Mouse (Mus musculus): ENCODE measurements around the gene AI597479.

The AI597479 gene

GRCm38 (mm10) chr1:43074791-43075190 is 23.7 kb upstream of the AI597479 start:
- H3K4me1 ChIP-seq (replicated peaks; ENCODE audit: low read depth, low read length): peaks cover 13% of the 10 kb centered on the region
- no peak for TF ChIP-seq POU5F1 (IDR thresholded peaks at IDR 0.05; ENCODE audit: borderline replicate concordance, low read length)
- TF ChIP-seq NANOG (IDR thresholded peaks at IDR 0.05; ENCODE audit: borderline replicate concordance, low read length): no peak
- TF ChIP-seq CTCF (conservative IDR thresholded peaks at IDR 0.05; ENCODE audit: low read length): no peak
- H3K9me3 ChIP-seq (ENCODE audit: low read length): no peaks in the 10 kb centered on the region
- no peaks in the 10 kb centered on the region for H3K27me3 ChIP-seq (ENCODE audit: insufficient read depth, low read length)
- H3K36me3 ChIP-seq (ENCODE audit: insufficient read depth, low read length): peaks cover 12% of the 10 kb centered on the region
- no peak overlapping the region for H3K4me3 ChIP-seq (replicated peaks; ENCODE audit: low read length)

GRCm38 (mm10) chr1:43078124-43078523 is 20.4 kb upstream of the AI597479 start:
- TF ChIP-seq NANOG (IDR thresholded peaks at IDR 0.05; ENCODE audit: borderline replicate concordance, low read length): no peak
- TF ChIP-seq CTCF (conservative IDR thresholded peaks at IDR 0.05; ENCODE audit: low read length): no peak
- no peak for TF ChIP-seq POU5F1 (IDR thresholded peaks at IDR 0.05; ENCODE audit: borderline replicate concordance, low read length)
- Histone ChIP-seq H3K9me3 (ENCODE audit: low read length) (no peaks in the 10 kb centered on the region), H3K4me1 (replicated peaks; ENCODE audit: low read depth, low read length) (no peaks in the 10 kb centered on the region), H3K27me3 (ENCODE audit: insufficient read depth, low read length) (no peaks in the 10 kb centered on the region), H3K4me3 (replicated peaks; ENCODE audit: low read length) (no peak overlapping the region), H3K36me3 (ENCODE audit: insufficient read depth, low read length) (peaks cover 12% of the 10 kb centered on the region)

- no peaks in the 10 kb centered on the region for H3K36me3 ChIP-seq (ENCODE audit: insufficient read depth, low read length)
- no peak for TF ChIP-seq POU5F1 (IDR thresholded peaks at IDR 0.05; ENCODE audit: borderline replicate concordance, low read length)
- TF ChIP-seq CTCF (conservative IDR thresholded peaks at IDR 0.05; ENCODE audit: low read length): no peak
- no peak for TF ChIP-seq NANOG (IDR thresholded peaks at IDR 0.05; ENCODE audit: borderline replicate concordance, low read length)
- H3K27me3 ChIP-seq (ENCODE audit: insufficient read depth, low read length): no peaks in the 10 kb centered on the region
- H3K9me3 ChIP-seq (ENCODE audit: low read length): peaks cover 9% of the 10 kb centered on the region; the same call in 1 of the 2 replicates
- no peaks in the 10 kb centered on the region for H3K4me1 ChIP-seq (replicated peaks; ENCODE audit: low read depth, low read length)
- H3K4me3 ChIP-seq (replicated peaks; ENCODE audit: low read length): no peak overlapping the region
Observed at GRCm38 (mm10) chr1:43082946-43083345, 15.6 kb upstream of the AI597479 start.

GRCm38 (mm10) chr1:43090418-43090817 is 8.1 kb upstream of the AI597479 start:
- peaks cover 34% of the 10 kb centered on the region for H3K4me1 ChIP-seq (replicated peaks; ENCODE audit: low read depth, low read length)
- H3K4me3 ChIP-seq (replicated peaks; ENCODE audit: low read length): no peak overlapping the region
- 0 out of 2 replicates have a peak, but pooled peaks cover 4% of the 10 kb centered on the region for H3K36me3 ChIP-seq (ENCODE audit: insufficient read depth, low read length)
- H3K9me3 ChIP-seq (ENCODE audit: low read length): peaks cover 2% of the 10 kb centered on the region; the same call in 1 of the 2 replicates
- TF ChIP-seq CTCF (conservative IDR thresholded peaks at IDR 0.05; ENCODE audit: low read length) (no peak), POU5F1 (IDR thresholded peaks at IDR 0.05; ENCODE audit: borderline replicate concordance, low read length) (no peak), NANOG (IDR thresholded peaks at IDR 0.05; ENCODE audit: borderline replicate concordance, low read length) (no peak)
- peaks cover 20% of the 10 kb centered on the region for H3K27me3 ChIP-seq (ENCODE audit: insufficient read depth, low read length)

- Histone ChIP-seq H3K4me1 (replicated peaks; ENCODE audit: low read depth, low read length) (peaks cover 36% of the 10 kb centered on the region), H3K27me3 (ENCODE audit: insufficient read depth, low read length) (peaks cover 20% of the 10 kb centered on the region), H3K36me3 (ENCODE audit: insufficient read depth, low read length) (peaks cover 10% of the 10 kb centered on the region; the same call in 1 of the 2 replicates), H3K4me3 (replicated peaks; ENCODE audit: low read length) (peak overlapping the region; percentile 86), H3K9me3 (ENCODE audit: low read length) (no peaks in the 10 kb centered on the region)
- TF ChIP-seq POU5F1 (IDR thresholded peaks at IDR 0.05; ENCODE audit: borderline replicate concordance, low read length) (no peak), NANOG (IDR thresholded peaks at IDR 0.05; ENCODE audit: borderline replicate concordance, low read length) (no peak), CTCF (conservative IDR thresholded peaks at IDR 0.05; ENCODE audit: low read length) (no peak)
Observed at GRCm38 (mm10) chr1:43091306-43092055, 7.0 kb upstream of the AI597479 start.

- TF ChIP-seq CTCF (conservative IDR thresholded peaks at IDR 0.05; ENCODE audit: low read length): no peak
- TF ChIP-seq NANOG (IDR thresholded peaks at IDR 0.05; ENCODE audit: borderline replicate concordance, low read length): no peak
- no peak for TF ChIP-seq POU5F1 (IDR thresholded peaks at IDR 0.05; ENCODE audit: borderline replicate concordance, low read length)
- peaks cover 11% of the 10 kb centered on the region; the same call in 1 of the 2 replicates for H3K36me3 ChIP-seq (ENCODE audit: insufficient read depth, low read length)
- peak overlapping the region; percentile 86 for H3K4me3 ChIP-seq (replicated peaks; ENCODE audit: low read length)
- no peaks in the 10 kb centered on the region for H3K9me3 ChIP-seq (ENCODE audit: low read length)
- peaks cover 40% of the 10 kb centered on the region for H3K4me1 ChIP-seq (replicated peaks; ENCODE audit: low read depth, low read length)
- H3K27me3 ChIP-seq (ENCODE audit: insufficient read depth, low read length): peaks cover 20% of the 10 kb centered on the region
Observed at GRCm38 (mm10) chr1:43092056-43093015, 6.2 kb upstream of the AI597479 start.

GRCm38 (mm10) chr1:43094206-43094605 is 4.3 kb upstream of the AI597479 start:
- Histone ChIP-seq H3K4me1 (replicated peaks; ENCODE audit: low read depth, low read length) (peaks cover 44% of the 10 kb centered on the region), H3K27me3 (ENCODE audit: insufficient read depth, low read length) (peaks cover 20% of the 10 kb centered on the region), H3K9me3 (ENCODE audit: low read length) (no peaks in the 10 kb centered on the region), H3K4me3 (replicated peaks; ENCODE audit: low read length) (no peak overlapping the region), H3K36me3 (ENCODE audit: insufficient read depth, low read length) (peaks cover 11% of the 10 kb centered on the region; the same call in 1 of the 2 replicates)
- TF ChIP-seq POU5F1 (IDR thresholded peaks at IDR 0.05; ENCODE audit: borderline replicate concordance, low read length): no peak
- TF ChIP-seq CTCF (conservative IDR thresholded peaks at IDR 0.05; ENCODE audit: low read length): no peak
- no peak for TF ChIP-seq NANOG (IDR thresholded peaks at IDR 0.05; ENCODE audit: borderline replicate concordance, low read length)

- Histone ChIP-seq H3K4me1 (replicated peaks; ENCODE audit: low read depth, low read length) (peaks cover 21% of the 10 kb centered on the region), H3K4me3 (replicated peaks; ENCODE audit: low read length) (no peak overlapping the region), H3K36me3 (ENCODE audit: insufficient read depth, low read length) (peaks cover 49% of the 10 kb centered on the region), H3K27me3 (ENCODE audit: insufficient read depth, low read length) (no peaks in the 10 kb centered on the region), H3K9me3 (ENCODE audit: low read length) (no peaks in the 10 kb centered on the region)
- no peak for TF ChIP-seq NANOG (IDR thresholded peaks at IDR 0.05; ENCODE audit: borderline replicate concordance, low read length)
- TF ChIP-seq POU5F1 (IDR thresholded peaks at IDR 0.05; ENCODE audit: borderline replicate concordance, low read length): no peak
- no peak for TF ChIP-seq CTCF (conservative IDR thresholded peaks at IDR 0.05; ENCODE audit: low read length)
Observed at GRCm38 (mm10) chr1:43108729-43109128, 10.2 kb downstream of the AI597479 start.
